Mouse (Mus musculus) midbrain, embryonic 12.5 days (tissue): ENCODE measurements around the gene Gm266. TPM values are rescaled to one million over a fixed set of nuclear protein-coding genes. Genes with fewer than 3 reads are reported as not detected.

Experiments used
- ATAC-seq: fragments of 200-750 bp; cut with Nextera tagmentation; 2 replicates; pipeline ENCODE4 v1.8.0; 2017; ENCODE audit warnings: low read depth, moderate TSS enrichment, moderate library complexity; ENCODE audit not compliant: low FRiP score
- H3K27ac ChIP-seq: fragments of 300-500 bp; sonication (generic); replicated peaks from 2 replicates; pipeline ENCODE4 v1.5.1; 2016; ENCODE audit warnings: mild to moderate bottlenecking
- H3K27me3 ChIP-seq: fragments of 300-500 bp; sonication (generic); 2 replicates; pipeline ENCODE4 v1.6.1; 2016; ENCODE audit warnings: mild to moderate bottlenecking
- H3K36me3 ChIP-seq: fragments of 300-500 bp; sonication (generic); 2 replicates; pipeline ENCODE4 v1.6.1; 2016
- H3K4me1 ChIP-seq: fragments of 300-500 bp; sonication (generic); 2 replicates; pipeline ENCODE4 v1.6.1; 2016
- H3K4me2 ChIP-seq: fragments of 300-500 bp; sonication (generic); replicated peaks from 2 replicates; pipeline ENCODE4 v1.6.1; 2016; ENCODE audit warnings: mild to moderate bottlenecking, moderate library complexity
- H3K4me3 ChIP-seq: fragments of 300-500 bp; sonication (generic); 2 replicates; pipeline ENCODE4 v1.5.1; 2016; ENCODE audit warnings: mild to moderate bottlenecking
- H3K9ac ChIP-seq: fragments of 300-500 bp; sonication (generic); replicated peaks from 2 replicates; pipeline ENCODE4 v1.6.1; 2016; ENCODE audit warnings: mild to moderate bottlenecking, moderate library complexity
- H3K9me3 ChIP-seq: fragments of 300-500 bp; sonication (generic); 2 replicates; pipeline ENCODE4 v1.6.1; 2016; ENCODE audit warnings: mild to moderate bottlenecking
- WGBS: fragments of 180-500 bp; shearing (Covaris S2); methylation state at CpG from one replicate; pipeline ENCODE4 v1.1.7; 2016; 5-methylcytosine and 5-hydroxymethylcytosine counted together
- polyA plus RNA-seq: library from polyadenylated mRNA; unstranded; fragments of >200 nt; fragmentation: Nextera tagmentation; extraction: Ambion mirVana; gene quantifications from 2 replicates; pipeline ENCODE4 v1.2.1, GENCODE M21; 2016

Gene Gm266
- polyA plus RNA-seq, 1 experiment from 2014 or later, result 2.3 TPM

DNA sequence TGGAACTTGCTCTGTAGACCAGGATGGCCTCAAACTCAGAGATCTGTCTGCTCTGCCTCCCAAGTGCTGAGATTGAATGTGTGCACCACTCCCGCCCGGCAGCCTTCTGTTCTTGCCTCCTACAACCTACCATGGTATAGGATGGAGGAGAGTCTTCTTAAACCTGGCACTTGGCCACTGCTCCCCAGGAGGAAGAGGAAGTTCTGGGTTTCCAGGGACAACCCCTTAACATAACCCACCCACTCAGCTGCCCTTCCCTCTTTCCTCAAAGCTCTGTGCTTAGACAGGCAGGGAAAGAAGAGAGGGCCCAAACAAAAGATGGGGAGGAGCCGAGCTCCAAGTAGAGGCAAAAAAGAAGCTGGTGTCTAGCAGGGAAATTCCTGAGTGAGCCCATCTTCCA is 44.1 kb downstream of the Gm266 start:
- no peak for ATAC-seq
- Histone ChIP-seq H3K27me3 (peaks cover 91% of the 10 kb centered on the region), H3K36me3 (no peaks in the 10 kb centered on the region), H3K27ac (no peak overlapping the region), H3K9me3 (no peaks in the 10 kb centered on the region), H3K4me3 (no peak overlapping the region), H3K4me2 (no peak overlapping the region), H3K9ac (no peak overlapping the region), H3K4me1 (peaks cover 27% of the 10 kb centered on the region)
- 67% methylated on average over 3 of the region's 3 CpGs for WGBS

DNA sequence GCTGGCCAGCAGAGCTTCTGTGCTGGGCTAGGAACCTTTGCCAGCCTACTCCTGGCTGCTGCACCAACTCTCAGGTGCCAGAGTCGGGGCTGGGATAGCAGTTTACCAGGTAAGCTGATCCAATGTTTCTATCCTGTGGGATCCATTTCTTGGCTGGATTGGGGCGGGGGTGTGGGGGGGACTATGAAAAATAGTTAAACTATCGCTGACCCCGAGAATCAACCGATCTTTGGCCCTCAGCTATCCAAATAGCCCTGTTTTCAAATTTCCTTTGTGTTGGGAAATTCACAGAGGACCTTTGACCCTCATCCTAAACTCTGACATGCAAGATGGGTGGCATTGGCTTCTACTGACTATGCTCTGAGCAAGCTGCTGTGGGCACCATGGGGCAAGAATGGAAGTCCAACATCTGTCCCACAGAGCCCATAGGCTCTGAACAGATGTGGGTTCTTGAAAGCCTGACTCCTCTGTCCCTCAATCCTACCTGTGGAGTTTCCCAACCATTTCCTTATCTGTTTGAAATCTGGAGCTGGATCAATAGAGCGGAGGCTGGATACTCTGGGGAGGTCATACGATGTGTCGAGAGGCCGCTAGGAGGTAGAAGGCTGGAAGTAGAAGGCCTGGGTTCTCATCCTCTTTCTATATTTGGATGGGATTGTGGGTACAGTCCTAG is 44.8 kb downstream of the Gm266 start:
- Histone ChIP-seq H3K27me3 (peaks cover 88% of the 10 kb centered on the region), H3K4me2 (no peak overlapping the region)
- WGBS, result 93% methylated on average over 9 of the region's 9 CpGs

DNA sequence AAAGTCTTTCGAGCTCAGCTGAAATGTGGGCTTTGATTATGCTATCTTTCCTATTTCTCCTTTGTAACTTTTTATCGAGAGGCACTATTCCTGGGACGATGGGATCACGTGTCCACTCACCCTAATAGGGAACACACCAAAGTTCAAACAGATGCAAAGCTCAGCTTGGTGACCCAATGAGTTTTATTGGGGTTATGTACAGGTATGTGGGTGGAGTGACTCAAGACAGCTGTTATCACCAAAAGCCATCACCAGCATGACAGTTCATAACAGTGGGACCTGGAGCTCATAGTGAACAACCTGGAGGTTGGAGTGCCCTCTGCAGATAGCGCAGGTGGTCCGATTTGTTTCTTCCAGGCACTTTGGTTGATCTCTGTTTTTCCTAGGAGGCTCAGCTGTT is 46.8 kb downstream of the Gm266 start:
- Histone ChIP-seq H3K4me2 (no peak overlapping the region), H3K27me3 (peaks cover 84% of the 10 kb centered on the region), H3K9me3 (no peaks in the 10 kb centered on the region), H3K4me1 (peaks cover 18% of the 10 kb centered on the region), H3K36me3 (no peaks in the 10 kb centered on the region), H3K9ac (no peak overlapping the region), H3K4me3 (no peak overlapping the region), H3K27ac (no peak overlapping the region)
- no peak for ATAC-seq
- 88% methylated on average over 6 of the region's 6 CpGs for WGBS

More for the DNA sequence above, 44.8 kb downstream of the Gm266 start:
- Histone ChIP-seq H3K4me1 (peaks cover 23% of the 10 kb centered on the region), H3K9ac (no peak overlapping the region), H3K4me3 (no peak overlapping the region), H3K27ac (no peak overlapping the region), H3K36me3 (no peaks in the 10 kb centered on the region), H3K9me3 (no peaks in the 10 kb centered on the region)
- ATAC-seq, result no peak

DNA sequence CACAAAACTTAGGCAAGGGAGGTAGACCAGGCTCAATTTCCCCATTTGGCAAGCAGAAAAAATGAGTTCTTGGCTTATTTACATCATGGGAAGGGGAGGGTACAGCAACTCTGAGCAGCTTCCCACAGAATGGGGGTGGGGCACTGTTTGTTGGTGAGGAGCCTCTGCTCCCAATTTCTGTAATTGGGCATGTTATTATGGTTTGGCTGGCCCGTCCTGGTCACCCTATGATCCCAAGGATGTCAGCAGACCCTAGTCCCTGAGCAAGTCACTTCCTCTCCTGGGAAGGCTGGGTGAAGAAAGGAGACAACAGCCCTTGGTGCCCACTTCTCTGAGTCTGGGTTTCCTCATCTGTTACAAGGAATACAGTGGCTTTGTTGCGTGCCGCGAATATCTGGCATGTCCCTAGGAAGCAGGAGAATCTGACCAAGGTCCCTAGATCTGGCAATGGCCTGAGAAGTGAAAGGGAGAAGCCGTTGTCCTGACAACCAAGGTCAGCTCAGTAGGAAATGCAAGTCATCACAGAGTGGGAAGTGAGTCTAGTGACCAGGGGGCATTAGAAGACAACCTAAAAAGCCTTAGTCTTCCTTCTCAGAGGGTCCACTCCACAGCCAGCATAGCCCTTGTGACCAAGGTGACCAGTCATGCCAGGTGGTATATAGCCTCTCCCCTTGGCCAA is 48.3 kb downstream of the Gm266 start:
- Histone ChIP-seq H3K4me1 (peaks cover 9% of the 10 kb centered on the region), H3K9me3 (no peaks in the 10 kb centered on the region), H3K4me3 (no peak overlapping the region), H3K9ac (no peak overlapping the region), H3K27me3 (peaks cover 84% of the 10 kb centered on the region), H3K27ac (no peak overlapping the region), H3K4me2 (no peak overlapping the region), H3K36me3 (no peaks in the 10 kb centered on the region)
- 79% methylated on average over 5 of the region's 5 CpGs for WGBS
- no peak for ATAC-seq

DNA sequence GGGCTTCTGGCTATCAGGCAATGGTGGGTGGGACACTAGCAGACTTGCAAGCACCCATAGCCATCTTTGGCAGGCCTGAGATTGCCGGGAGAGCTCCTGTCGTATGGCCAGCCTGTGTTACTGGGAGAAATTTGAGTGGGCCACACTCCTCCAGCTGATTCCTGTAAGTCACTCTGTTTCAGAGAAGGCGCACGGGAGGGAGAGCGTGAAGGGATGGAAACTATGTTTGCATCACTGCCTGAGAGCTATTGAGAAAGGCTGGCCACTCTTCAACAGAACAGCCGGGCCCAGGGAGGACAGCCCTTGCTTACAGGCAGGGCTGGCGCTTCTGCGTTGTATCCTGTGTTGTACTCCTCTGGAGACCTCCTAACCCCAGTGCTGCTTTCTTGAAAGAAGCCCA is 49.0 kb downstream of the Gm266 start:
- Histone ChIP-seq H3K4me2 (no peak overlapping the region), H3K27me3 (peaks cover 84% of the 10 kb centered on the region), H3K4me3 (no peak overlapping the region), H3K4me1 (peaks cover 2% of the 10 kb centered on the region; the same call in 1 of the 2 replicates), H3K9ac (no peak overlapping the region), H3K36me3 (no peaks in the 10 kb centered on the region), H3K9me3 (no peaks in the 10 kb centered on the region), H3K27ac (no peak overlapping the region)
- ATAC-seq, result no peak
- WGBS, result 82% methylated on average over 8 of the region's 8 CpGs

DNA sequence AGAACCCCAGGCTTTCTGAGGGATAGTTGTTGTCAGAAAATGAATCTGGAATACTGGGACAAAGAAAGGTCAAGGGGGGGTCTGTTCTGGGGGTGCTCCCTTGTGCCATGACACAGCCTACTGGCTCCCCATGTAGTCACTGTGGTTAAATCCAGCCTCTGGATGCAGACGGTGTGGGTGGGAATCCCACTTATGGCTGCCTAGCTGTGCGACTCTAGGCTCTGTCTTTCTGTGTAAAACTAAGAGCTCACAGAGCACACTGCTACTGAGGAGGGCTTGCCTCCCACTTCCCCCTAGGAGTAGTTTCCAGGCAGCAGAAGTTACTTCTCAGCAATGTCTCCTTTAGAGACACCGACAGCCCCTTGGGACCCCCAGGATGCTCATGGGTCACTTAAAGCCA is 49.5 kb downstream of the Gm266 start:
- Histone ChIP-seq H3K4me3 (no peak overlapping the region), H3K9ac (no peak overlapping the region), H3K27me3 (peaks cover 84% of the 10 kb centered on the region), H3K36me3 (no peaks in the 10 kb centered on the region), H3K9me3 (no peaks in the 10 kb centered on the region), H3K4me1 (no peaks in the 10 kb centered on the region), H3K4me2 (no peak overlapping the region), H3K27ac (no peak overlapping the region)
- 84% methylated on average over 3 of the region's 3 CpGs for WGBS
- ATAC-seq, result no peak

DNA sequence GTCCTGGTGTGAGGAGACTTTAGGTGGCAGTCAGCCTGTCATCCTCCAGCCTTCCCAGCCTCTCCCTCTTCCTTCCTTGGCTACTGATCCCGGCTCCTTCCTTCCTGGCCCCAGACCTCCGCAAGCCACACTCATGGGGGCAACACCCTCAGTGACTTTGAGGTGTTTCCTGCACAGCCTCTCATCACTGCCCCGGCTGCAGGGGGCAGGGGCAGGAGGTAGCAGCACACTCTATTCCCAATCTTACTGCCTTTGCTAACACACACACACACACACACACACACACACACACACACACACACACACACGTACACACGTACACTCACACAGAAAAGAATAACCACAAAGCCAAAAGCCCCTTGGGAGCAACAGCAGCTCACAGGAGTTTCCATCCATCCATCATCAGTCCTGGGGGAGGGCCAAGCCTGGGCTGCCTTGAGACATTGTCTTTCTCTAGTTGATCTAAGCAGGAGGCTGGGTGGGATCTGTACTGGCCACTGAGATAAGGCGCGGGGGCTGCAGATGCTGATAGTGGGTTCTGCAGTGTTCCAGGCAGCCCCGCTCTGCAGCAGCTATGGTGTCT is 50.8 kb downstream of the Gm266 start:
- H3K4me2 ChIP-seq, result no peak overlapping the region
- H3K9me3 ChIP-seq, result no peaks in the 10 kb centered on the region
- WGBS, result 51% methylated on average over 8 of the region's 8 CpGs
- H3K27me3 ChIP-seq, result peaks cover 84% of the 10 kb centered on the region
- H3K9ac ChIP-seq, result no peak overlapping the region
- H3K4me3 ChIP-seq, result no peak overlapping the region
- no peak for ATAC-seq
- H3K4me1 ChIP-seq, result peaks cover 6% of the 10 kb centered on the region; the same call in 1 of the 2 replicates
- H3K27ac ChIP-seq, result no peak overlapping the region
- no peaks in the 10 kb centered on the region for H3K36me3 ChIP-seq

Other genes with a start within 250 kb of the Gm266 start
- 0.45 and 0.80 TPM in 2 replicates for gene Amn, start 214.7 kb downstream of the Gm266 start, polyA plus RNA-seq
- gene Cdc42bpb, start 108.1 kb downstream of the Gm266 start, polyA plus RNA-seq, result 39.4 and 40.5 TPM in 2 replicates
- 0.47 TPM in 1 of 2 replicates, not detected in the other for gene Lbhd2, start 79.0 kb downstream of the Gm266 start, polyA plus RNA-seq
- 2.7 and 4.1 TPM in 2 replicates for gene Exoc3l4, start 68.8 kb downstream of the Gm266 start, polyA plus RNA-seq
- 1.2 and 1.5 TPM in 2 replicates for gene Tnfaip2, start 43.4 kb downstream of the Gm266 start, polyA plus RNA-seq
- gene Eif5, start 52.2 kb upstream of the Gm266 start, polyA plus RNA-seq, result 692 and 732 TPM in 2 replicates
- gene Mark3, start 88.7 kb upstream of the Gm266 start, polyA plus RNA-seq, result 75.6 and 90.6 TPM in 2 replicates
- gene Ckb, start 186.5 kb upstream of the Gm266 start, polyA plus RNA-seq, result 2,376 and 2,635 TPM in 2 replicates
- 11.8 and 13.2 TPM in 2 replicates for gene Trmt61a, start 192.3 kb upstream of the Gm266 start, polyA plus RNA-seq
- gene Bag5, start 227.4 kb upstream of the Gm266 start, polyA plus RNA-seq, result 62.0 and 64.0 TPM in 2 replicates
- 52.3 and 57.8 TPM in 2 replicates for gene Apopt1, start 227.4 kb upstream of the Gm266 start, polyA plus RNA-seq